Mouse (Mus musculus): ENCODE data around the gene Rph3al. TPM values are rescaled to one million over a fixed set of nuclear protein-coding genes. Genes with fewer than 3 reads are reported as not detected.

Gene Rph3al
- total and polyA plus RNA-seq, 2 experiments from 2014 or later = 3.0 to 4.0 TPM

DNA sequence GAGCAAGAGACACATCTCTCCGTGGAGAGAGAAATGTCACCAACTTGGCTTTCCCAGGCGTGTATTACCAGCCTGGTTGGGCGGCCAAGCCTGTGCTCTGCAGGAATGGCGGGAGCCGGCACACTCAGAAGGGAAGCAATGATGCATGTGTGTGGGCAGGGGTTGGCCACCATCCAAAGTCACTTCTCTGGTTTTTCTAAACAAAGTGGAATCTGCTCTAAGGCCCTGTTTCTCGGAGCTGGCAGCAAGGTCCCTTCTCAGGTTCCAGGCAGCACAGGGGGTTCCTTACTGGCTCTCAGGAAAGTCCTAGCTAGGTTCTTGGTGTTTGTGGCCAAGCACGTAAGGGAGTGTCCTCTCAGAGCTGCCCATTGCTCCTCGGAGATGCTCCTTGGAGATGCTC, 58.2 kb downstream of the Rph3al start:
- no peak overlapping the region for H3K4me2 ChIP-seq (ENCODE audit: low read depth, low read length, poor library complexity, severe bottlenecking)
- 65% methylated on average over 8 of the region's 8 CpGs for WGBS
- no peak overlapping the region for H3K4me3 ChIP-seq (ENCODE audit: low read depth, low read length)
- H3K27me3 ChIP-seq (ENCODE audit: insufficient read depth, low read length) = no peaks in the 10 kb centered on the region
- DNase-seq (ENCODE audit: low spot score) = peak; percentile 50
- no peak overlapping the region for H3K27ac ChIP-seq (ENCODE audit: low read depth, low read length)
- ATAC-seq (ENCODE audit: low FRiP score) = no peak
- H3K36me3 ChIP-seq (ENCODE audit: insufficient read depth, low read length) = no peaks in the 10 kb centered on the region
- H3K9me3 ChIP-seq (ENCODE audit: low read length) = no peaks in the 10 kb centered on the region
- peaks cover 8% of the 10 kb centered on the region; the same call in 1 of the 2 replicates for H3K4me1 ChIP-seq (ENCODE audit: insufficient read depth, low read length)
- no peak for TF ChIP-seq CTCF (IDR thresholded peaks at IDR 0.05)
- H3K9ac ChIP-seq (replicated peaks; ENCODE audit: low read length, poor library complexity, severe bottlenecking) = no peak overlapping the region

DNA sequence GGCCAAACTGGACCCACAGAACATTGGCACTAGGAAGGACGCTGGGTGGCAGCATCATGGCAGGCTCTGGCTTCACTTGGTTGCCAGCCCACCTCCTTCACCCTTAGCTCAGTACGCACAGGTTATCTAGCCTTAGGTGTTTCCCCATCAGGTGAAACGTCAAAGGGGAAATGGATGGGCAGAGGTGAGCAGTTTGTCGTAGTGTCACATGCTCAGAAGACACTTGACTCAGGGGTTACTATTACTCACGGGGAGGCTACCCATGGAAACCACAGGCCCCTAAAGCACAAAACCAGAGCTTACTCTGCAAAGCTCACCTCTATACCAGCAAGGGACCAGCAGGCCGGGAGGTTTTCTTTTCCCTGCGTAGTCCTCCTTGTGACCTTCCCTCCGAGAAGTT, 59.8 kb downstream of the Rph3al start:
- Histone ChIP-seq H3K4me1 (ENCODE audit: insufficient read depth, low read length) (peaks cover 8% of the 10 kb centered on the region; the same call in 1 of the 2 replicates), H3K27me3 (ENCODE audit: insufficient read depth, low read length) (no peaks in the 10 kb centered on the region), H3K9me3 (ENCODE audit: low read length) (no peaks in the 10 kb centered on the region), H3K36me3 (ENCODE audit: insufficient read depth, low read length) (no peaks in the 10 kb centered on the region), H3K4me2 (ENCODE audit: low read depth, low read length, poor library complexity, severe bottlenecking) (no peak overlapping the region), H3K4me3 (ENCODE audit: low read depth, low read length) (no peak overlapping the region), H3K27ac (ENCODE audit: low read depth, low read length) (no peak overlapping the region), H3K9ac (replicated peaks; ENCODE audit: low read length, poor library complexity, severe bottlenecking) (no peak overlapping the region)
- WGBS = 93% methylated on average over 8 of the region's 8 CpGs
- no peak for DNase-seq (ENCODE audit: low spot score)
- no peak for TF ChIP-seq CTCF (IDR thresholded peaks at IDR 0.05)
- ATAC-seq (ENCODE audit: low FRiP score) = no peak

DNA sequence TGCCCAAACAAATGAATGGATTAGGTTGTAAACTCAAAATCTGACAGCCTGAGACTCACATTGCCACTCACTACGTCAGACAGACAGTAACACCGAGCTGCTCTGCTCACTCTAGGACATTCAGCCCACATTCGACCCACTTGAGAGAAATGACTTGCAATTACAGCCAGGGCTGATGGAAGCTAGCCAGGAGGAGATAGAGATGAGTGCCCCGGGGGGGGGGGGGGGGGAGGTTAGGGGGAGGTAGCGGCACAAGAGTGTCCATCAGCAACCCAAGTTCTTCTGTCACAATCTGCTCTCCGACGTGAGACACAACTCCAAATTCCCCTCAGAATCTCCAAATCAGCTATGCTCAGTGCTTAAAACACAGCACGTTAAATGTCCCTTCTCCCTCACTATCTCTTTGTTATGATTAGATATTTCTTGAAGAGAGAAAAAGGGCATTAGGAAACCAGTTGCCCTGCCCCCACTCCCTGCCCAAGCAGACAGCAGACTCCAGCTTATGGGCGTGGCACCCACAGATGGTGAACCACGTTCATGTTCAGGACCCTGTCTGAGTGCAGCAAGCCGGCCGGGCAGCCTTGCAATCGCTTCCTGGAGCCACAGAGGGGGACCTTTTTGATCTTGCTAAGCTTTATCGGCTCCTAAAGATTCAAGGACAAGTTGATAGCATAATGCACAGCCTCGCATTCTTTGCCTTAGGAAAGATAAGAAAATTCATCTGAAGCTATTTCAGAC, 62.0 kb downstream of the Rph3al start:
- no peaks in the 10 kb centered on the region for H3K9me3 ChIP-seq (ENCODE audit: low read length)
- ATAC-seq (ENCODE audit: low FRiP score) (no peak), DNase-seq (ENCODE audit: low spot score) (no peak)
- no peaks in the 10 kb centered on the region for H3K27me3 ChIP-seq (ENCODE audit: insufficient read depth, low read length)
- no peak overlapping the region for H3K4me3 ChIP-seq (ENCODE audit: low read depth, low read length)
- no peak overlapping the region for H3K27ac ChIP-seq (ENCODE audit: low read depth, low read length)
- H3K4me2 ChIP-seq (ENCODE audit: low read depth, low read length, poor library complexity, severe bottlenecking) = no peak overlapping the region
- H3K4me1 ChIP-seq (ENCODE audit: insufficient read depth, low read length) = 0 out of 2 replicates have a peak, but pooled peaks cover 4% of the 10 kb centered on the region
- WGBS = 40% methylated on average over 15 of the region's 15 CpGs
- TF ChIP-seq CTCF (IDR thresholded peaks at IDR 0.05) = no peak
- H3K36me3 ChIP-seq (ENCODE audit: insufficient read depth, low read length) = no peaks in the 10 kb centered on the region
- H3K9ac ChIP-seq (replicated peaks; ENCODE audit: low read length, poor library complexity, severe bottlenecking) = no peak overlapping the region

DNA sequence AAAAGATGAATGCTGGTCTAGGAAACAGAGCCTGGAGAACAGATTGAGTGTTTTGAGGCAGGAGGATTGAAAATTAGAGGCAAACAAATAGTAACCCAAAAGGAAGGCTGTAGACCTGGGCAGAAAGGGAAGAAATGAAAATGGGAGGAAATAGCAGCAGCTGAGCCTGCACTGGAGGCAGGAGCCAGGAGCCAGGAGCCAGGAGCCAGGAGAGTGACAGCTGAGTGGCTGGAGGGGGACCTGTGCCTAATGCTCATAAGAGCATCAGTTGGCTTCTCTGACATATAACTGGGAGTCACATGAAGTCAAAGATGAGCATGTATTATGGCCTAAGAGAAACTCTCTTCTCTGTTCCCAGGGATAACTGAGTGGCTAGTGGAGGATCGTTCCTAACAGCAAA, 66.5 kb downstream of the Rph3al start:
- no peak for ATAC-seq (ENCODE audit: low FRiP score)
- Histone ChIP-seq H3K4me3 (ENCODE audit: low read depth, low read length) (no peak overlapping the region), H3K27me3 (ENCODE audit: insufficient read depth, low read length) (0 out of 2 replicates have a peak, but pooled peaks cover under 1% of the 10 kb centered on the region), H3K9ac (replicated peaks; ENCODE audit: low read length, poor library complexity, severe bottlenecking) (no peak overlapping the region), H3K4me1 (ENCODE audit: insufficient read depth, low read length) (0 out of 2 replicates have a peak, but pooled peaks cover 4% of the 10 kb centered on the region), H3K4me2 (ENCODE audit: low read depth, low read length, poor library complexity, severe bottlenecking) (no peak overlapping the region), H3K27ac (ENCODE audit: low read depth, low read length) (no peak overlapping the region), H3K36me3 (ENCODE audit: insufficient read depth, low read length) (no peaks in the 10 kb centered on the region), H3K9me3 (ENCODE audit: low read length) (no peaks in the 10 kb centered on the region)
- no peak for TF ChIP-seq CTCF (IDR thresholded peaks at IDR 0.05)
- DNase-seq (ENCODE audit: low spot score) = no peak
- WGBS = 67% methylated on average over 1 of the region's 1 CpGs

GRCm38 (mm10) chr11:75870947-75871346, 67.3 kb downstream of the Rph3al start:
- no peak for TF ChIP-seq CTCF (IDR thresholded peaks at IDR 0.05)
- Histone ChIP-seq H3K27me3 (ENCODE audit: insufficient read depth, low read length) (0 out of 2 replicates have a peak, but pooled peaks cover 2% of the 10 kb centered on the region), H3K36me3 (ENCODE audit: insufficient read depth, low read length) (no peaks in the 10 kb centered on the region), H3K9ac (replicated peaks; ENCODE audit: low read length, poor library complexity, severe bottlenecking) (no peak overlapping the region), H3K4me1 (ENCODE audit: insufficient read depth, low read length) (peaks cover 2% of the 10 kb centered on the region; the same call in 1 of the 2 replicates), H3K4me2 (ENCODE audit: low read depth, low read length, poor library complexity, severe bottlenecking) (no peak overlapping the region), H3K9me3 (ENCODE audit: low read length) (no peaks in the 10 kb centered on the region), H3K4me3 (ENCODE audit: low read depth, low read length) (no peak overlapping the region), H3K27ac (ENCODE audit: low read depth, low read length) (0 out of 2 replicates have a peak overlapping the region, but pooled peaks have one; percentile 43)
- 46% methylated on average over 4 of the region's 4 CpGs for WGBS
- no peak for ATAC-seq (ENCODE audit: low FRiP score)
- DNase-seq (ENCODE audit: low spot score) = no peak

DNA sequence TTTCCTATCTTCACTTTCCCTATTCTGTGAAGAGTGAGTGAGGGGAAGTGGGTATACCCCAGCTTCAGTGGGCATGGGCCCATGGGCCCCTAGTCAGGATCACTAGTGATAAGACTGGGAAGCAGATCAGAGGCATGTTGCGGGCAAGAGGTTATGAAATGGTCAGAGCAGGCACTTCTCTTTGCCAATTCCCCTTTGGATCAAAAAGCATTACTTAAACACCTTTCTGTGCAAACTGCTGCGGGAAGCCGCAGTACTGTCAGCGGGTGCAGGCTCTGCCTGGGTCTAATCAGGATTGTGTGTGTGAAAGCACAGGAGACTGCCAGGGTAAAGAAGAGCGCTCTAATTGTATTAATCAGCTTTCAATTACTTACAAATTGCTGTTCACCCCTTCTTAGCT, 67.8 kb downstream of the Rph3al start:
- no peak for ATAC-seq (ENCODE audit: low FRiP score)
- no peak overlapping the region for H3K4me3 ChIP-seq (ENCODE audit: low read depth, low read length)
- TF ChIP-seq CTCF (IDR thresholded peaks at IDR 0.05) = no peak
- peaks cover 6% of the 10 kb centered on the region; the same call in 1 of the 2 replicates for H3K4me1 ChIP-seq (ENCODE audit: insufficient read depth, low read length)
- 0 out of 2 replicates have a peak, but pooled peaks cover 2% of the 10 kb centered on the region for H3K27me3 ChIP-seq (ENCODE audit: insufficient read depth, low read length)
- H3K4me2 ChIP-seq (ENCODE audit: low read depth, low read length, poor library complexity, severe bottlenecking) = no peak overlapping the region
- H3K9ac ChIP-seq (replicated peaks; ENCODE audit: low read length, poor library complexity, severe bottlenecking) = no peak overlapping the region
- no peaks in the 10 kb centered on the region for H3K9me3 ChIP-seq (ENCODE audit: low read length)
- H3K36me3 ChIP-seq (ENCODE audit: insufficient read depth, low read length) = no peaks in the 10 kb centered on the region
- no peak for DNase-seq (ENCODE audit: low spot score)
- 0 out of 2 replicates have a peak overlapping the region, but pooled peaks have one; percentile 32 for H3K27ac ChIP-seq (ENCODE audit: low read depth, low read length)
- WGBS = 62% methylated on average over 5 of the region's 5 CpGs

All from midbrain, postnatal 0 days (tissue).